Mouse (Mus musculus) liver, embryonic 16.5 days (tissue): ENCODE data around the gene Defb30. TPM values are rescaled to one million over a fixed set of nuclear protein-coding genes. Genes with fewer than 3 reads are reported as not detected.

Experiments
- ATAC-seq: fragments of 200-750 bp; cut with Nextera tagmentation; 2 replicates; pipeline ENCODE4 v1.8.0; 2017; ENCODE audit warnings: low read depth, mild to moderate bottlenecking, moderate number of reproducible peaks, moderate library complexity
- H3K27ac ChIP-seq: fragments of 300-500 bp; sonication (generic); 2 replicates; pipeline ENCODE4 v1.5.1; 2014; ENCODE audit warnings: mild to moderate bottlenecking, low read length
- H3K27me3 ChIP-seq: fragments of 300-500 bp; sonication (generic); 2 replicates; pipeline ENCODE4 v1.6.1; 2014; ENCODE audit warnings: low read depth, low read length, mixed read lengths; ENCODE audit not compliant: control insufficient read depth, insufficient read depth
- H3K36me3 ChIP-seq: fragments of 300-500 bp; sonication (generic); 2 replicates; pipeline ENCODE4 v1.6.1; 2014; ENCODE audit warnings: mild to moderate bottlenecking; ENCODE audit not compliant: control insufficient read depth, insufficient read depth
- H3K4me1 ChIP-seq: fragments of 300-500 bp; sonication (generic); 2 replicates; pipeline ENCODE4 v1.6.1; 2014; ENCODE audit warnings: low read depth, low read length, mixed read lengths; ENCODE audit not compliant: control insufficient read depth
- H3K4me2 ChIP-seq: fragments of 300-500 bp; sonication (generic); 2 replicates; pipeline ENCODE4 v1.6.1; 2014; ENCODE audit warnings: low read depth, low read length, mixed read lengths
- H3K4me3 ChIP-seq: fragments of 300-500 bp; sonication (generic); 2 replicates; pipeline ENCODE4 v1.5.1; 2014; ENCODE audit warnings: low read depth, mild to moderate bottlenecking, low read length
- H3K9ac ChIP-seq: fragments of 300-500 bp; sonication (generic); 2 replicates; pipeline ENCODE4 v1.6.1; 2014; ENCODE audit warnings: low read depth, low read length
- H3K9me3 ChIP-seq: fragments of 300-500 bp; sonication (generic); replicated peaks from 2 replicates; pipeline ENCODE4 v1.6.1; 2016; ENCODE audit warnings: low read length; ENCODE audit not compliant: control insufficient read depth
- WGBS: fragments of 180-500 bp; shearing (Covaris S2); extraction: QIAGEN DNeasy Blood & Tissue Kit; methylation state at CpG from one replicate; pipeline ENCODE4 v1.1.7; 2014; ENCODE audit not compliant: insufficient replicate concordance; 5-methylcytosine and 5-hydroxymethylcytosine counted together
- polyA plus RNA-seq: library from polyadenylated mRNA; unstranded; fragments of >200 nt; fragmentation: Nextera tagmentation; extraction: Ambion mirVana; gene quantifications from 2 replicates; pipeline ENCODE4 v1.2.1, GENCODE M21; 2015

Defb30 gene
- polyA plus RNA-seq, 1 experiment from 2014 or later, result not detected

DNA sequence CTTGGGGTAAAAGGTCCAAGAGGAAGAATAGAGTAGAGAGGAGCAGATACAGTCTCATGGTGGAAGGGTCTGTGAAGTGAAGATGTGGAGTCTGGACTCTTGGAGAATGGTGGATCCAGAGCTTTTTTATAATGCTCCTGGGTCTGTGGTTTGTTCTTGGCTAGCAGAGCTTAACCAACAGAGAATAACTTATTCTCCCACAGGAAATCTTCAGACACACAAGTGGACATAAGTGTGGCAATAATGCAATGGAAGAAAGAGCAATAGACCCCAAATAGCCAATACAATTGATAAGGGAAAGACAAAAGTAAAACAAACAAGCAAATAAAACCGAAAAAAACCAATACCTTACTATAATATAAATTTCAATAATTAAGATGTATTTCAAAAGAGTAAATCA is 65.3 kb downstream of the Defb30 start, which contains the start of gene Defb48:
Defb48 (minus strand) TSS at position 101 of the 400 bp plus-strand sequence.
- no peak within 1 kb of the TSS for H3K27ac ChIP-seq
- no peaks in the 10 kb centered on the region for H3K27me3 ChIP-seq
- no peak for ATAC-seq
- no peaks in the 10 kb centered on the region for H3K4me1 ChIP-seq
- no peak within 1 kb of the TSS for H3K9ac ChIP-seq
- no peaks in the 10 kb centered on the region for H3K36me3 ChIP-seq
- no peak within 1 kb of the TSS for H3K4me3 ChIP-seq
- H3K4me2 ChIP-seq, result no peak within 1 kb of the TSS
- no peaks in the 10 kb centered on the region for H3K9me3 ChIP-seq
- WGBS, result 46% methylated on average over 1 of the region's 1 CpGs

Other genes with a start within 250 kb of the Defb30 start
- 2.8 and 3.1 TPM in 2 replicates for gene Wdfy2, start 212.3 kb downstream of the Defb30 start, polyA plus RNA-seq
- gene Defb48, start 65.5 kb downstream of the Defb30 start, polyA plus RNA-seq, result not detected in 2 replicates
- not detected in 2 replicates for gene Defb47, start 51.9 kb downstream of the Defb30 start, polyA plus RNA-seq
- gene Defb43, start 38.2 kb downstream of the Defb30 start, polyA plus RNA-seq, result not detected in 2 replicates
- not detected in 2 replicates for gene Defb42, start 3.0 kb downstream of the Defb30 start, polyA plus RNA-seq